Mouse (Mus musculus): ENCODE measurements at regions not wholly inside any gene's neighbourhood (a gene's known extent, or its start where the extent isn't known, plus 50 kb on each side); places are given as distances from the start of the nearest gene placed in this dataset.
A peak's percentile ranks its signal among the peaks of the same experiment; 100 is the strongest.
"Not testable (repeated sequence)": the region's sequence is repeated elsewhere in the genome, so short reads cannot be mapped to it uniquely, and the experiment has no call there.

DNA sequence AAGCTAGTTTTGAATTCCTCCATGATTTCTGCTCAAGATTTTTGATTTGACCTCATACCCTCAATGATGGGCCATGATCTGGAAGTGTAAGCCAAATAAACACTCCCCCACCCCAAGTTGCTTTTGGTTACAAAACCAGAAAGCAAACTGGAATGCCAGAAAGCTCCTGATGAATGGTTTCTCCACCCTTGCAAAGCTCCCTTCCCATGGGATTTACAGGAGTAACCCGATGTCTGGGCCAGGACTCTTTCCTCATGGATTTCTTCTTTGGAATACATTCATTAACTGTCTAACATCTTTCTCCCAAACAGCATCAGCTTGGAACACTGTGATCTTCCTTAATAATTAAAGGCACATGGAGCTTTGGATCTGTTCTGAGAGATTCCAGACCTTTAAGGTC lies 227.3 kb upstream of the Sdr16c6 start:
- H3K27me3 ChIP-seq (ENCODE audit: insufficient read depth, low read length), result no peaks in the 10 kb centered on the region
- no peak for ATAC-seq (ENCODE audit: low FRiP score, low TSS enrichment)
- no peak overlapping the region for H3K27ac ChIP-seq (ENCODE audit: low read length)
- no peaks in the 10 kb centered on the region for H3K36me3 ChIP-seq (ENCODE audit: insufficient read depth, low read length)
- WGBS, result 61% methylated on average over 1 of the region's 1 CpGs
- no peak overlapping the region for H3K4me3 ChIP-seq (ENCODE audit: low read length)
- H3K4me2 ChIP-seq (replicated peaks; ENCODE audit: low read depth, low read length), result no peak overlapping the region
- H3K4me1 ChIP-seq (ENCODE audit: insufficient read depth, low read length), result no peaks in the 10 kb centered on the region
- no peaks in the 10 kb centered on the region for H3K9me3 ChIP-seq (ENCODE audit: low read length)
- H3K9ac ChIP-seq (replicated peaks; ENCODE audit: low read length), result no peak overlapping the region

DNA sequence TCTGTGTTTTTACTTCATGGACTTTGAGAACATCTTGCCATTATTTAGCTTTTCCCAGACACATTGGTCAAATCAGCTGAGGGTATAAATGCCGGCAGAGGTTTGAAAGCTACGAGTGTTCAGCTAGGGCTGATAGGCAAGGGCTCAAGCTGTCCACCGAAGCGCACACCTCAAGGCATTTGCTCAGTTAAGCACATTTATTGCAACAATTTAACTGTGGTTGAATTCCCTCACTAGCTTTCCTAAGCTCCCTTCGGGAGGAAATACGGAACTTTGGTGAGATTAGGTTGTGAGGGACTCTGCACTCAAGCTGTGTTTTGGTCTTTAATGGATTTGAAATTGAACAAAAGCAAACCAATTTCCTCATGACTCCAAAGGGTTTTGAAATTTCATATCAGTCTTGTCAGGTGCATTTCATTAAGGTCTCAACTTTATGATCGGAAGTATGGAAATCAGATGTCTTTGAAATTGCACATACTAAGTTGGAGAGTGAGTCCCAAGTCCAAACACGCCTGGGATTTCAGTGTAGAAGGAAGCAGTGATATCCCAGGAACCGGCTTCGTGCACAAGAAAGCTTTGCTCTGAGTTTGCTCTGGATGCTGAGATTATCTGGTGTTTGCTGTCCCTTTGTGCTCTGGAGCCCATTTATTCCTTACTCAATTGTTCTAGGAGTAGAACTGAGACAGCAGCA lies 223.0 kb upstream of the Sdr16c6 start:
- no peaks in the 10 kb centered on the region for H3K27me3 ChIP-seq (ENCODE audit: insufficient read depth, low read length)
- H3K9ac ChIP-seq (replicated peaks; ENCODE audit: low read length), result no peak overlapping the region
- WGBS, result 88% methylated on average over 10 of the region's 10 CpGs
- H3K4me3 ChIP-seq (ENCODE audit: low read length), result no peak overlapping the region
- ATAC-seq (ENCODE audit: low FRiP score, low TSS enrichment), result no peak
- H3K4me2 ChIP-seq (replicated peaks; ENCODE audit: low read depth, low read length), result no peak overlapping the region
- no peak overlapping the region for H3K27ac ChIP-seq (ENCODE audit: low read length)
- H3K4me1 ChIP-seq (ENCODE audit: insufficient read depth, low read length), result no peaks in the 10 kb centered on the region
- no peaks in the 10 kb centered on the region for H3K36me3 ChIP-seq (ENCODE audit: insufficient read depth, low read length)
- H3K9me3 ChIP-seq (ENCODE audit: low read length), result no peaks in the 10 kb centered on the region

DNA sequence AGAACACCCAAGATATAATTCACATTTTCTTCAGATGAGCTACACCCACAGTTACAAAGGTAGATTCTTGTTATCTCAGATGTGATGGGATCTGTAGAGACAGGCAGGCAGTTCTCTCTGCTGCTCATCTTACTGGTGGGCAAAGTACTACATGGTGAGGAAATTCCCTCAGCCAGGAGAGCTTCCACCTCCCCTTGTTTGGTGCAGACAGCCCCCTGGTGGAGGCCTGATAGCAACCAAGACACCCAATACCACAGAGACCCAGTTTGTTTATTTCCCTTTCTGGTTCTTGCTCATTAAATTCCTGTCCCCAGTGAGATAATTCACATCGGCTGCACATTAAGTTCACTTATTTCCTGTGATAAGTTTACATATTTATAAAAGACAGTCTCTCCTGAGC lies 222.3 kb upstream of the Sdr16c6 start:
- H3K4me3 ChIP-seq (ENCODE audit: low read length), result no peak overlapping the region
- no peaks in the 10 kb centered on the region for H3K4me1 ChIP-seq (ENCODE audit: insufficient read depth, low read length)
- no peak overlapping the region for H3K4me2 ChIP-seq (replicated peaks; ENCODE audit: low read depth, low read length)
- H3K27me3 ChIP-seq (ENCODE audit: insufficient read depth, low read length), result no peaks in the 10 kb centered on the region
- H3K9ac ChIP-seq (replicated peaks; ENCODE audit: low read length), result no peak overlapping the region
- H3K27ac ChIP-seq (ENCODE audit: low read length), result no peak overlapping the region
- ATAC-seq (ENCODE audit: low FRiP score, low TSS enrichment), result peak; percentile 73; the same call in 1 of the 2 replicates
- H3K36me3 ChIP-seq (ENCODE audit: insufficient read depth, low read length), result no peaks in the 10 kb centered on the region
- 18% methylated on average over 1 of the region's 1 CpGs for WGBS
- no peaks in the 10 kb centered on the region for H3K9me3 ChIP-seq (ENCODE audit: low read length)

DNA sequence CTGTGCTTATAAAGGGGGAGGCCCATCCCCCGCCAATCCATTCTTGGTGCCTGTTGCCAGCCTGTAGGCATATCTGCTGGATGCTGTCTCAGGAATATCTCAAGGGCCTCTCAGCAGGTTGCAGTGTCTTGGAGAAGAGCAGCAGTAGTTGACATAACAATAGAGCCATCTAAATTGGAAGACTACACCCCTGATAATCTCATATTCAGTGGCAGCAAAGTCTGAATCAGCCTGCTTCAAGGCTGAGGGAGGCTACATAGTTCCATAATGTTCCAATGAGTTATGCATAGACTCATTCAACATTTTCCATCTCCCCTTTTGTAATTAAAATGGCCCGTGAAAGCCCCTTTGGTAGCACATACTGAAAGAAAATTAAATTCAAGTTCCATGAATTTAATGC lies 172.3 kb upstream of the Sdr16c6 start:
- WGBS, result 95% methylated on average over 2 of the region's 2 CpGs
- no peaks in the 10 kb centered on the region for H3K27me3 ChIP-seq (ENCODE audit: insufficient read depth, low read length)
- no peaks in the 10 kb centered on the region for H3K9me3 ChIP-seq (ENCODE audit: low read length)
- H3K27ac ChIP-seq (ENCODE audit: low read length), result no peak overlapping the region
- no peak for ATAC-seq (ENCODE audit: low FRiP score, low TSS enrichment)
- H3K4me1 ChIP-seq (ENCODE audit: insufficient read depth, low read length), result peaks cover 3% of the 10 kb centered on the region; the same call in 1 of the 2 replicates
- no peak overlapping the region for H3K9ac ChIP-seq (replicated peaks; ENCODE audit: low read length)
- H3K4me2 ChIP-seq (replicated peaks; ENCODE audit: low read depth, low read length), result no peak overlapping the region
- no peak overlapping the region for H3K4me3 ChIP-seq (ENCODE audit: low read length)
- no peaks in the 10 kb centered on the region for H3K36me3 ChIP-seq (ENCODE audit: insufficient read depth, low read length)

DNA sequence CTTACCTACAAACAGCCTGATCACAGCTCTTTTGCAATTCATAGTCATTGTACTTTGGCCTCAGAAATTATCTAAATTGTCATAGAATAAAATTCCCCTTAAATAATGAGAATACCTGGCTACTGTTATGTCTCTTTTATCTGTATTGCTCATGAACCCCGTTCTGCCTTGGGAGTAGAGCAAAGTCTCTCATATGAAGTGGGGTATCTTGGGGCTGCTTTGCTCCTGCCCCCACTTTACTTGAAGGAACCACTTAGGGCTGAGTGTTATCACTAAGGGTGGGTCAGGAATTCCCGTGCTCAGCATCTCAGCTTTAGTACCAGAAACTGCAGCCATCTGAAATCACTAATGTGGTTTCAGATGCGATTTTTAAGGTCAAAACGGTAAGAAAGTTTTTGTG lies 170.3 kb upstream of the Sdr16c6 start:
- no peak overlapping the region for H3K27ac ChIP-seq (ENCODE audit: low read length)
- H3K9ac ChIP-seq (replicated peaks; ENCODE audit: low read length), result no peak overlapping the region
- H3K4me2 ChIP-seq (replicated peaks; ENCODE audit: low read depth, low read length), result no peak overlapping the region
- WGBS, result 60% methylated on average over 4 of the region's 4 CpGs
- H3K9me3 ChIP-seq (ENCODE audit: low read length), result no peaks in the 10 kb centered on the region
- H3K36me3 ChIP-seq (ENCODE audit: insufficient read depth, low read length), result no peaks in the 10 kb centered on the region
- ATAC-seq (ENCODE audit: low FRiP score, low TSS enrichment), result no peak
- no peaks in the 10 kb centered on the region for H3K27me3 ChIP-seq (ENCODE audit: insufficient read depth, low read length)
- H3K4me1 ChIP-seq (ENCODE audit: insufficient read depth, low read length), result no peaks in the 10 kb centered on the region
- H3K4me3 ChIP-seq (ENCODE audit: low read length), result no peak overlapping the region

DNA sequence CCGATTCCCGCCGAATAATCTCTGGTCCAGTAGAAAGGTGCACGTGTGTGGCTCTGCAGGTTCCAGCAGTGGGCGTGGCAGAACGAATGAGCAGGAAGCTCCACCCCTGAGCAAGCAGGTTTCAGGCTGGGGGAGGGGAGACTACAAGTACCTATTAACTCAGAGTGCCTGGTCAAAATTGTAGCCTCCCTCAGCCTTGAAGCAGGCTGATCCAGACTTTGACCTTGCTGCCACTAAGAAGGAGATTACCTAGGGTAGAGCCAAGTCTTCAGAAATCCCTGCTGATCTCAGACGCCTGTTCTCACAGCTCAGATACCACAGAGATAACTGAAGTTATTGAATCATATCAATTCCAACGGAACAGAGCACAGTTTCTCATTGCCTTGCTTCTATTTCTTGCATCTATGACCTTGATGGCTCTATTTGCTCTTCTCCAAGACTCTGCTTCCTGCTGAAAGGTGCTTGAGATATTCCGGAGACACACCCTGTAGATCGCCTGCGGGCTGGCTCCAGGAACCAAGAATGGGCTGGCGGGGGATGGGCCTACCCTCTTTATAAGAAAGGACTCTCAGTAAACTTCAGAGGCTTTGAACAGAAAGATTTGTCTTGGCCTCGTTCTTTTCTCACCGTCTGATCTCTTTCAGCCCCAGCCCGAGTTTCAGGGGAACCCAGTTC lies 165.1 kb upstream of the Sdr16c6 start:
- H3K9ac ChIP-seq (replicated peaks; ENCODE audit: low read length); H3K9me3 ChIP-seq (ENCODE audit: low read length); H3K27ac ChIP-seq (ENCODE audit: low read length); H3K27me3 ChIP-seq (ENCODE audit: insufficient read depth, low read length); H3K4me2 ChIP-seq (replicated peaks; ENCODE audit: low read depth, low read length); H3K4me3 ChIP-seq (ENCODE audit: low read length); H3K4me1 ChIP-seq (ENCODE audit: insufficient read depth, low read length); ATAC-seq (ENCODE audit: low FRiP score, low TSS enrichment); H3K36me3 ChIP-seq (ENCODE audit: insufficient read depth, low read length): not testable (repeated sequence)
- 86% methylated on average over 15 of the region's 15 CpGs for WGBS

DNA sequence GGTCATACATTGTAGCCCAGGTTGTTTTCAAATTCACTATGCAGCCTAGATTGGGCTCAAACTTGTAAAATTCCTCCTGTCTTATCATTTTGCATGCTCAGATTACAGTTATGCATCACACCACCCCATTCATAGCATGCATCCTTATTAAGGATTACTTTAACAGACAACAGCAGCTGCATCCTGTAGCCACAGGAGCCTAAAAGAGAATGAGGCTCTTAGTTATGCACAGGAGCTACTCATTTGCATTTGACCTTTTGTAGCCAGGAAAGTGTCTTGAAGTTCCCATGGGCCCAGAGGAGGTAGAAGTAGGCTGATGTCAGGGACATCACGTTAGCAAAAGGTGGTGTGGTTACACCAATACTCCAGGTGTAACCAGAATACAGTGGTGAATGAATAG lies 148.9 kb upstream of the Sdr16c6 start:
- H3K27me3 ChIP-seq (ENCODE audit: insufficient read depth, low read length), result no peaks in the 10 kb centered on the region
- no peak overlapping the region for H3K9ac ChIP-seq (replicated peaks; ENCODE audit: low read length)
- no peaks in the 10 kb centered on the region for H3K4me1 ChIP-seq (ENCODE audit: insufficient read depth, low read length)
- no peak overlapping the region for H3K27ac ChIP-seq (ENCODE audit: low read length)
- no peak overlapping the region for H3K4me2 ChIP-seq (replicated peaks; ENCODE audit: low read depth, low read length)
- no peak overlapping the region for H3K4me3 ChIP-seq (ENCODE audit: low read length)
- H3K36me3 ChIP-seq (ENCODE audit: insufficient read depth, low read length), result no peaks in the 10 kb centered on the region
- 9% methylated on average over 1 of the region's 1 CpGs for WGBS
- no peak for ATAC-seq (ENCODE audit: low FRiP score, low TSS enrichment)
- H3K9me3 ChIP-seq (ENCODE audit: low read length), result no peaks in the 10 kb centered on the region

DNA sequence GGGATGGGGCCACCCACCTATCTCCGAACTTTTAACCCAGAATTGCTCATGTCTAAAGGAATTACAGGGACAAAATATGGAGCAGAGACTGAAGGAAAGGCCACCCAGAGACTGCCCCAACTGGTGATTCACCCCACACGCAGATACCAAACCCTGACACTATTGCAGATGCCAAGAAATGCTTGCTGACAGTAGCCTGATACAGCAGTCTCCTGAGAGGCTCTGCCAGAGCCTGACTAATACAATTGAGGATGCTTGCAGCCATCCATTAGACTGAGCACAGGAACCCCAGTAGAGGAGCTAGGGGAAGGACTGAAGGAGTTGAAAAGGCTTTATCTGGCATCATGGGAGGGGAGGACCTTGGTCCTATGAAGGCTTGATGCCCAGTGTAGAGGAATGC lies 142.4 kb upstream of the Sdr16c6 start:
- H3K4me2 ChIP-seq (replicated peaks; ENCODE audit: low read depth, low read length), result no peak overlapping the region
- no peak overlapping the region for H3K4me3 ChIP-seq (ENCODE audit: low read length)
- ATAC-seq (ENCODE audit: low FRiP score, low TSS enrichment), result no peak
- no peaks in the 10 kb centered on the region for H3K9me3 ChIP-seq (ENCODE audit: low read length)
- no peak overlapping the region for H3K9ac ChIP-seq (replicated peaks; ENCODE audit: low read length)
- 73% methylated on average over 2 of the region's 2 CpGs for WGBS
- no peaks in the 10 kb centered on the region for H3K36me3 ChIP-seq (ENCODE audit: insufficient read depth, low read length)
- no peaks in the 10 kb centered on the region for H3K4me1 ChIP-seq (ENCODE audit: insufficient read depth, low read length)
- H3K27me3 ChIP-seq (ENCODE audit: insufficient read depth, low read length), result no peaks in the 10 kb centered on the region
- H3K27ac ChIP-seq (ENCODE audit: low read length), result no peak overlapping the region

DNA sequence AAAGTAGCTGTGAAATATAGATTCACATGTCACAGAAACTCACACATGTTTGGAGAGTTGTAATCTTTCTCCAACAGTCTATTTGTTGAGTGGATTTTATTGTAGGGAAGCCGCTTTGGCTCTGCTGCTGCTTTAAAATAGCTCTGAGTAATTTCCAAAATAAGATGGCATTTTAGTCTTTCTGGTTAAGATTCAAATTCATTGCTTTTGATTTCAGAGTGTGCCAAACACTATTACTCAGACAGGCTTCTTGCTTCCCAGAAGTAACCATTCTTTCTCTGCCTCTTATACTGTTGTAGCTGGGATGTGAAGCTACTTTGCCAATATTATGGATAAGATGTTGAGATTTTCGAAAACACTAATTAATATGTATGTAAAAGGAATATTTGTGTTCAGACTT lies 134.6 kb upstream of the Sdr16c6 start:
- no peak overlapping the region for H3K9ac ChIP-seq (replicated peaks; ENCODE audit: low read length)
- ATAC-seq (ENCODE audit: low FRiP score, low TSS enrichment), result no peak
- H3K27me3 ChIP-seq (ENCODE audit: insufficient read depth, low read length), result no peaks in the 10 kb centered on the region
- 87% methylated on average over 2 of the region's 2 CpGs for WGBS
- no peak overlapping the region for H3K4me2 ChIP-seq (replicated peaks; ENCODE audit: low read depth, low read length)
- no peak overlapping the region for H3K4me3 ChIP-seq (ENCODE audit: low read length)
- no peak overlapping the region for H3K27ac ChIP-seq (ENCODE audit: low read length)
- no peaks in the 10 kb centered on the region for H3K36me3 ChIP-seq (ENCODE audit: insufficient read depth, low read length)
- no peaks in the 10 kb centered on the region for H3K4me1 ChIP-seq (ENCODE audit: insufficient read depth, low read length)
- H3K9me3 ChIP-seq (ENCODE audit: low read length), result no peaks in the 10 kb centered on the region

DNA sequence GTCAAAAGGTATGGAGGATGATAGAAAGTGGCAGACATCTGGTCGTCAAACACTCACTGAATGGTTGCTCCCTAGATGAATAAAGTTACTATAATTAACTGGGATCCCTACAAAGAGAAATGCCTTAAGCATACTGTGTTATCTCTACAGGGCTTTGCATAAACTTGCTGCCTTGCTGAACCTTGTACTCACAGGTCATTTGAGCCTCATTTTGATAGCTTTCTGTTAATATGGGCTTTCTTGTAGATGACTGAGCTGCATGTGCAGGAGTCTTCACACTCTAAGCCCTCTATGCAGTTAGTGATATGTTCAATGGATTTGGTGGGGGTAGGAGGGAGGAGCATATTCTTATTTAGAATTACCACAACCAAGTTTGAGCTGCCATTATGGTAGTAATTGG lies 127.8 kb upstream of the Sdr16c6 start:
- H3K4me2 ChIP-seq (replicated peaks; ENCODE audit: low read depth, low read length), result no peak overlapping the region
- H3K9me3 ChIP-seq (ENCODE audit: low read length), result no peaks in the 10 kb centered on the region
- ATAC-seq (ENCODE audit: low FRiP score, low TSS enrichment), result no peak
- H3K4me1 ChIP-seq (ENCODE audit: insufficient read depth, low read length), result no peaks in the 10 kb centered on the region
- no peak overlapping the region for H3K27ac ChIP-seq (ENCODE audit: low read length)
- no peak overlapping the region for H3K4me3 ChIP-seq (ENCODE audit: low read length)
- WGBS, result 70% methylated on average over 1 of the region's 1 CpGs
- no peaks in the 10 kb centered on the region for H3K27me3 ChIP-seq (ENCODE audit: insufficient read depth, low read length)
- no peaks in the 10 kb centered on the region for H3K36me3 ChIP-seq (ENCODE audit: insufficient read depth, low read length)
- no peak overlapping the region for H3K9ac ChIP-seq (replicated peaks; ENCODE audit: low read length)

Data from kidney, embryonic 16.5 days (tissue).